Mouse (Mus musculus) C2C12 (cell line): ENCODE data around the gene Pik3ap1. TPM values are rescaled to one million over a fixed set of nuclear protein-coding genes. Genes with fewer than 3 reads are reported as not detected.

Source experiments
- H3K27me3 ChIP-seq: one replicate; pipeline ENCODE4 v1.6.1; 2011; ENCODE audit not compliant: control insufficient read depth, insufficient read depth, insufficient read length
- H3K36me3 ChIP-seq: one replicate; pipeline ENCODE4 v1.6.1; 2011; ENCODE audit not compliant: control insufficient read depth, insufficient read depth
- H3K4me3 ChIP-seq: one replicate; pipeline ENCODE4 v1.5.1; 2011; ENCODE audit warnings: mild to moderate bottlenecking, control low read depth; ENCODE audit not compliant: poor library complexity, insufficient read depth, severe bottlenecking
- H3K79me2 ChIP-seq: one replicate; pipeline ENCODE4 v1.6.1; 2011; ENCODE audit not compliant: control insufficient read depth, insufficient read depth
- H3K79me3 ChIP-seq: one replicate; pipeline ENCODE4 v1.6.1; 2011; ENCODE audit warnings: low read depth, control low read depth
- H3ac ChIP-seq: one replicate; pipeline ENCODE3; 2011; ENCODE audit warnings: low read depth; ENCODE audit not compliant: control insufficient read depth, insufficient read length
- CEBPB ChIP-seq: IDR thresholded peaks from one replicate; pipeline ENCODE4 v1.6.1; 2011; ENCODE audit warnings: low read depth, mild to moderate bottlenecking, control low read depth, moderate library complexity
- CTCF ChIP-seq: IDR thresholded peaks from one replicate; pipeline ENCODE4 v1.5.1; 2011; ENCODE audit not compliant: control insufficient read depth, insufficient read depth, insufficient read length
- FOSL1 ChIP-seq: IDR thresholded peaks from one replicate; pipeline ENCODE4 v1.8.0; 2011; ENCODE audit warnings: mild to moderate bottlenecking, low read length; ENCODE audit not compliant: poor library complexity, insufficient read depth, severe bottlenecking
- MAX ChIP-seq: IDR thresholded peaks from one replicate; pipeline ENCODE4 v1.6.1; 2011; ENCODE audit warnings: mild to moderate bottlenecking, control low read depth
- MYOD1 ChIP-seq: IDR thresholded peaks from one replicate; pipeline ENCODE4 v1.6.1; 2011; ENCODE audit warnings: low read depth; ENCODE audit not compliant: control insufficient read depth, insufficient read length
- MYOG ChIP-seq: IDR thresholded peaks from one replicate; pipeline ENCODE4 v1.6.1; 2011; ENCODE audit not compliant: control insufficient read depth, insufficient read length; ENCODE audit errors: extremely low read depth
- USF1 ChIP-seq: IDR thresholded peaks from one replicate; pipeline ENCODE4 v1.6.1; 2011; ENCODE audit warnings: low read depth, mild to moderate bottlenecking, control low read depth, moderate library complexity
- polyA plus RNA-seq: library from polyadenylated mRNA; unstranded; fragments of >200 nt; fragmentation: generic; extraction: Trizol; gene quantifications from one replicate; pipeline ENCODE4 v1.2.1, GENCODE M21; 2012; ENCODE audit warnings: missing spikeins

Gene Pik3ap1
- polyA plus RNA-seq, 1 experiment, result 0.01 TPM

DNA sequence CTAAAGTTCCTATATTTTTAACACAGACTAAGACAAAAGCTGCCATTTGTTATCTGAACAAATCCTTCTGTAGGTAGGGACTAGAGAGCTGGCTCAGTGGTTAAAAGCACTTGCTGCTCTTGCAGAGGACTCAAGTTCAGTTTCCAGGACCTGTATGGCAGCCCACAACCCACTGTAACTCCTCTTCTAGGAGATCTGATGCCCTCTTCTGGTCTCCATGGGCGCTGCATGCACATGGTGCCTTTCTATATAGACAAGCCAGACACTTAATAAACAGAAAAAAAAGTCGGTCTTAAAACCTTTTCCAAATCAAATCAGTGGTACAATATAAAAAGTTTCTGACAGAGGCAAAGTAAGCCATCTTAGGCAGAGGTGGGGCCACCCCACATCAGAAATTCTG, 126.2 kb downstream of the Pik3ap1 start:
- peaks cover 99% of the 10 kb centered on the region for H3K79me2 ChIP-seq
- no peaks in the 10 kb centered on the region for H3K27me3 ChIP-seq
- H3ac ChIP-seq, result no peak overlapping the region
- TF ChIP-seq MYOG (no peak), MAX (no peak), FOSL1 (no peak), CTCF (no peak), CEBPB (no peak), MYOD1 (no peak), USF1 (no peak)
- H3K79me3 ChIP-seq, result peaks cover 85% of the 10 kb centered on the region
- H3K36me3 ChIP-seq, result peaks cover 43% of the 10 kb centered on the region
- H3K4me3 ChIP-seq, result no peak overlapping the region

DNA sequence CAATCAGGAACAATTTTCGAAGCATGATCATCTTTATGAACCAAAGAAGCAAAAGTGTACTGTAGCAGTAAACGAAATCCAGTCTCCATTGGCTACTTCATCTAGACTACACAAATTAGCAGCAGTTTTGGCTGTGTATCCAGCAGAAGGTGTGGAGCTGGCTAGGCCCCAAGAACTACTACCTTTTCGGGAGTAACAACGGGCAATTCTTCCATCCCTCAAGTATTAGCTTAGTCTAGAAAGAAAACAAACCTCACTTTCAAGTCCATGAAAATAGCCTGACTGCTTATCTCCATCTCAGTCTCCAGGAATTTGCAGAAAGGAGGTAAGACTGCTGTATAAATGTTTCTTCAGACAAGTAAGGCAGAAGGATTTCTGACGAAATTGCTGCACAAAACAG, 130.3 kb downstream of the Pik3ap1 start:
- H3ac ChIP-seq, result no peak overlapping the region
- TF ChIP-seq FOSL1, result no peak
- TF ChIP-seq MAX, result no peak
- no peak for TF ChIP-seq USF1
- TF ChIP-seq CTCF, result no peak
- TF ChIP-seq MYOG, result no peak
- TF ChIP-seq MYOD1, result no peak
- TF ChIP-seq CEBPB, result no peak
- peaks cover 40% of the 10 kb centered on the region for H3K36me3 ChIP-seq
- peaks cover 99% of the 10 kb centered on the region for H3K79me2 ChIP-seq
- no peaks in the 10 kb centered on the region for H3K27me3 ChIP-seq
- H3K79me3 ChIP-seq, result peaks cover 70% of the 10 kb centered on the region
- H3K4me3 ChIP-seq, result no peak overlapping the region

DNA sequence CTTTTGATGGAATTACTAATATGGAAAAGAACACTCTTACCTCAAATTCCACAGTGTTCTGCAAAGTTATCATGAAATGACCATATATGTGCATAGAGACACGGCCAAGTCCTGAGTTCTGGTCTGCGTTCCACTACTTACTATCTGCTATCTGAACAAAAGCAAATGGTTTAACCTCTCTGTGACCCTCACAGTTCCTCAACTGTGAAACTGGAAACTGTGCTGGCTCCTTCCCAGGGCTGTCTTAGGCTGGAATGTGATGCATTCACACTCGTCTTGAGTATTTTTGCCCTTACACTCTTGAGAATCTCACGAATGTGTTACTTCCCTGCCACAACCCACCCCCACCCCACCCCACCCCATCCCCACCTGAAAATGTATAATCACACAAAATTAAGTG, 135.9 kb downstream of the Pik3ap1 start:
- peaks cover 60% of the 10 kb centered on the region for H3K79me2 ChIP-seq
- no peak overlapping the region for H3K4me3 ChIP-seq
- TF ChIP-seq MAX (no peak), MYOG (no peak), MYOD1 (no peak), FOSL1 (no peak), CTCF (no peak), CEBPB (no peak)
- peaks cover 57% of the 10 kb centered on the region for H3K36me3 ChIP-seq
- peaks cover 30% of the 10 kb centered on the region for H3K79me3 ChIP-seq
- H3ac ChIP-seq, result no peak overlapping the region
- no peaks in the 10 kb centered on the region for H3K27me3 ChIP-seq

DNA sequence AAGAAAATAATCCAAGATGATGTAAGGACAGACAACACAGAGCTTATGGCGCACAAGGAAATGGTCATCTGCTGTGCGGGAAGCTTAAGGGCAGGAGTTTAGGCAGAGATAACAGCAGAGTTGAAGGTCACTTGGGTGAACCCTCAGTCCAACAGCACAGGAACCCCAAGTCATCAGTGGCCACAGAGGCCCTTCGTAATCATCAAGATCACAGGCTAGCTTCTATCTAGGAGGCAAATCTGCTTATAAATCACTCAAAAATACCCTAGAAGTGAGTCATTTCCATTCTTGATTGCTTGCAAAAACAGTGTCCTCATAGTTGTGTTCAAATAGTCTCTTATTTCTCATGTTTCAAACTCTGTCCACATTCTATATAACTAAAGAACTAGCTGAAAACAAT, 136.6 kb downstream of the Pik3ap1 start:
- Histone ChIP-seq H3K36me3 (peaks cover 57% of the 10 kb centered on the region), H3K4me3 (no peak overlapping the region), H3K27me3 (no peaks in the 10 kb centered on the region), H3K79me3 (peaks cover 26% of the 10 kb centered on the region), H3ac (no peak overlapping the region), H3K79me2 (peaks cover 53% of the 10 kb centered on the region)
- no peak for TF ChIP-seq MYOD1
- no peak for TF ChIP-seq FOSL1
- no peak for TF ChIP-seq MYOG
- no peak for TF ChIP-seq CEBPB
- no peak for TF ChIP-seq CTCF
- no peak for TF ChIP-seq MAX
- TF ChIP-seq USF1, result no peak

DNA sequence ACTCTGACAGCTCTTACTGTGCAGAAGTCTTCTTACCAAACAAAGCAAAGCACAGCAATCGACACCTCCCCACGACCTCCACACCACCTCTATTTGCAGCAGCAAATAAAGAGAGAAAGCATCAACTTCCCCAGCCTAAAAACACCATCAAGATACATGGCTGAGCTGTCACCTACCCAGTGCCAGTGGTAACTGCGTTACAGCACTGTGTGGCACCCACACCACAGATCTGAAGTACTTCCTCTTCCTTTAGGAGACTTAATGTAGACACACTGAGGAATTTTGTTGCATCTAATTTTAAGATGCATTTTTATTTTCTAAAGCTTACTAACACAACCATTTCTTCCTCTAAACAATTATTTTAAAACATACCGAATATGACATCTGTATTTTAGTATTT, 138.6 kb downstream of the Pik3ap1 start:
- Histone ChIP-seq H3ac (no peak overlapping the region), H3K36me3 (peaks cover 70% of the 10 kb centered on the region), H3K79me2 (peaks cover 38% of the 10 kb centered on the region), H3K27me3 (no peaks in the 10 kb centered on the region), H3K4me3 (no peak overlapping the region), H3K79me3 (peaks cover 19% of the 10 kb centered on the region)
- no peak for TF ChIP-seq USF1
- no peak for TF ChIP-seq FOSL1
- no peak for TF ChIP-seq MYOG
- no peak for TF ChIP-seq MYOD1
- no peak for TF ChIP-seq CTCF
- no peak for TF ChIP-seq MAX
- no peak for TF ChIP-seq CEBPB

DNA sequence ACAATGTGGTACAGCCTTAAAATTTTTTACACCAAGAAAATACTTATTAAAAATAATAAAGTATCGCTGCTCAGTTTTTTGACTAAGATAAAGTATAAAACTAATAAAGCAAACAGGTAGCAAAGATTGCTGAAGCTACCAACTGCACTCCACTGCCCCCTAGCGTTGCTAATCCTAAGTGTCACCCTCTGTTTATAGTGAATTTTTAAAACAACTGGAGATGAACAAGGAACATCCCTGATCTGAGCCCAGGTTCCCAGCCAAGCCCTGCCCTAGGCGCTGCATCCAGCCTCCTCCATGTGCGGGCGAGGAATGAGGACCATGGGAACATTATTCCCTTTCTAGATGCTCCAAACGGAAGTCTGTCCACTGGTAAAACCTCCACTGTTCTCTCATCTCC, 140.3 kb downstream of the Pik3ap1 start:
- Histone ChIP-seq H3K79me2 (peaks cover 22% of the 10 kb centered on the region), H3K4me3 (no peak overlapping the region), H3K27me3 (no peaks in the 10 kb centered on the region), H3ac (no peak overlapping the region), H3K79me3 (peaks cover 10% of the 10 kb centered on the region), H3K36me3 (peaks cover 87% of the 10 kb centered on the region)
- TF ChIP-seq MYOG, result no peak
- TF ChIP-seq FOSL1, result no peak
- no peak for TF ChIP-seq MYOD1
- TF ChIP-seq CTCF, result peak; percentile 34
